Mouse (Mus musculus): ENCODE data around the gene Astl. TPM values are rescaled to one million over a fixed set of nuclear protein-coding genes. Genes with fewer than 3 reads are reported as not detected.

Astl gene
- polyA plus RNA-seq, 1 experiment from 2014 or later, result not detected

GRCm38 (mm10) chr2:127338012-127338411 is 427 bp upstream of the Astl start:
- DNase-seq (ENCODE audit: low spot score) (no peak), ATAC-seq (no peak)
- H3K4me1 ChIP-seq (ENCODE audit: insufficient read depth, low read depth, low read length), result no peaks in the 10 kb centered on the region
- no peaks in the 10 kb centered on the region; the same call in 1 of the 2 replicates for H3K27me3 ChIP-seq (replicated peaks; ENCODE audit: insufficient read depth, low read length)
- H3K36me3 ChIP-seq (ENCODE audit: insufficient read depth, low read length), result no peaks in the 10 kb centered on the region
- H3K9ac ChIP-seq (replicated peaks; ENCODE audit: low read depth), result no peak overlapping the region
- H3K4me2 ChIP-seq (replicated peaks; ENCODE audit: low read depth, low read length), result no peak overlapping the region
- WGBS, result 46% methylated on average over 7 of the region's 7 CpGs
- TF ChIP-seq CTCF (IDR thresholded peaks at IDR 0.05) (no peak), EP300 (IDR thresholded peaks at IDR 0.05) (no peak)
- H3K4me3 ChIP-seq (ENCODE audit: low read depth, low read length), result no peak overlapping the region
- H3K9me3 ChIP-seq (ENCODE audit: low read length), result no peaks in the 10 kb centered on the region
- H3K27ac ChIP-seq (ENCODE audit: low read length), result no peak overlapping the region

GRCm38 (mm10) chr2:127338833-127339232 is 394 bp downstream of the Astl start:
- no peak overlapping the region for H3K9ac ChIP-seq (replicated peaks; ENCODE audit: low read depth)
- H3K4me3 ChIP-seq (ENCODE audit: low read depth, low read length), result no peak overlapping the region
- no peak overlapping the region for H3K4me2 ChIP-seq (replicated peaks; ENCODE audit: low read depth, low read length)
- H3K9me3 ChIP-seq (ENCODE audit: low read length), result no peaks in the 10 kb centered on the region
- no peak overlapping the region for H3K27ac ChIP-seq (ENCODE audit: low read length)
- TF ChIP-seq CTCF (IDR thresholded peaks at IDR 0.05), result no peak
- TF ChIP-seq EP300 (IDR thresholded peaks at IDR 0.05), result no peak
- H3K4me1 ChIP-seq (ENCODE audit: insufficient read depth, low read depth, low read length), result no peaks in the 10 kb centered on the region
- ATAC-seq (no peak), DNase-seq (ENCODE audit: low spot score) (no peak)
- H3K27me3 ChIP-seq (replicated peaks; ENCODE audit: insufficient read depth, low read length), result no peaks in the 10 kb centered on the region; the same call in 1 of the 2 replicates
- 72% methylated on average over 4 of the region's 4 CpGs for WGBS
- H3K36me3 ChIP-seq (ENCODE audit: insufficient read depth, low read length), result no peaks in the 10 kb centered on the region

- Histone ChIP-seq H3K4me1 (ENCODE audit: insufficient read depth, low read depth, low read length) (no peaks in the 10 kb centered on the region), H3K9ac (replicated peaks; ENCODE audit: low read depth) (no peak overlapping the region), H3K9me3 (ENCODE audit: low read length) (no peaks in the 10 kb centered on the region), H3K36me3 (ENCODE audit: insufficient read depth, low read length) (no peaks in the 10 kb centered on the region), H3K27me3 (replicated peaks; ENCODE audit: insufficient read depth, low read length) (no peaks in the 10 kb centered on the region; the same call in 1 of the 2 replicates), H3K27ac (ENCODE audit: low read length) (no peak overlapping the region), H3K4me2 (replicated peaks; ENCODE audit: low read depth, low read length) (no peak overlapping the region), H3K4me3 (ENCODE audit: low read depth, low read length) (no peak overlapping the region)
- ATAC-seq (no peak), DNase-seq (ENCODE audit: low spot score) (no peak)
- no peak for TF ChIP-seq CTCF (IDR thresholded peaks at IDR 0.05)
- no peak for TF ChIP-seq EP300 (IDR thresholded peaks at IDR 0.05)
- WGBS, result 70% methylated on average over 6 of the region's 6 CpGs
Observed at GRCm38 (mm10) chr2:127339262-127339661, 823 bp downstream of the Astl start.

GRCm38 (mm10) chr2:127341159-127341558 is 2.7 kb downstream of the Astl start:
- Histone ChIP-seq H3K4me2 (replicated peaks; ENCODE audit: low read depth, low read length) (no peak overlapping the region), H3K27ac (ENCODE audit: low read length) (no peak overlapping the region), H3K27me3 (replicated peaks; ENCODE audit: insufficient read depth, low read length) (no peaks in the 10 kb centered on the region; the same call in 1 of the 2 replicates), H3K9me3 (ENCODE audit: low read length) (no peaks in the 10 kb centered on the region), H3K9ac (replicated peaks; ENCODE audit: low read depth) (no peak overlapping the region), H3K4me1 (ENCODE audit: insufficient read depth, low read depth, low read length) (no peaks in the 10 kb centered on the region), H3K36me3 (ENCODE audit: insufficient read depth, low read length) (no peaks in the 10 kb centered on the region), H3K4me3 (ENCODE audit: low read depth, low read length) (no peak overlapping the region)
- DNase-seq (ENCODE audit: low spot score), result peak; percentile 53
- TF ChIP-seq EP300 (IDR thresholded peaks at IDR 0.05) (no peak), CTCF (IDR thresholded peaks at IDR 0.05) (peak; percentile 94)
- no peak for ATAC-seq
- 4% methylated on average over 3 of the region's 3 CpGs for WGBS

GRCm38 (mm10) chr2:127346334-127346733 is 7.9 kb downstream of the Astl start:
- WGBS, result 45% methylated on average over 1 of the region's 1 CpGs
- ATAC-seq, result no peak
- Histone ChIP-seq H3K27ac (ENCODE audit: low read length) (no peak overlapping the region), H3K36me3 (ENCODE audit: insufficient read depth, low read length) (no peaks in the 10 kb centered on the region), H3K27me3 (replicated peaks; ENCODE audit: insufficient read depth, low read length) (no peaks in the 10 kb centered on the region), H3K4me2 (replicated peaks; ENCODE audit: low read depth, low read length) (no peak overlapping the region), H3K4me1 (ENCODE audit: insufficient read depth, low read depth, low read length) (no peaks in the 10 kb centered on the region), H3K9ac (replicated peaks; ENCODE audit: low read depth) (no peak overlapping the region), H3K4me3 (ENCODE audit: low read depth, low read length) (no peak overlapping the region), H3K9me3 (ENCODE audit: low read length) (no peaks in the 10 kb centered on the region)
- DNase-seq (ENCODE audit: low spot score), result no peak
- TF ChIP-seq CTCF (IDR thresholded peaks at IDR 0.05), result peak; percentile 55
- TF ChIP-seq EP300 (IDR thresholded peaks at IDR 0.05), result no peak

- no peaks in the 10 kb centered on the region for H3K27me3 ChIP-seq (replicated peaks; ENCODE audit: insufficient read depth, low read length)
- H3K4me2 ChIP-seq (replicated peaks; ENCODE audit: low read depth, low read length), result no peak overlapping the region
- no peaks in the 10 kb centered on the region for H3K4me1 ChIP-seq (ENCODE audit: insufficient read depth, low read depth, low read length)
- no peaks in the 10 kb centered on the region for H3K36me3 ChIP-seq (ENCODE audit: insufficient read depth, low read length)
- H3K9ac ChIP-seq (replicated peaks; ENCODE audit: low read depth), result no peak overlapping the region
- ATAC-seq (no peak), DNase-seq (ENCODE audit: low spot score) (no peak)
- H3K9me3 ChIP-seq (ENCODE audit: low read length), result no peaks in the 10 kb centered on the region
- TF ChIP-seq CTCF (IDR thresholded peaks at IDR 0.05) (no peak), EP300 (IDR thresholded peaks at IDR 0.05) (no peak)
- WGBS, result 73% methylated on average over 13 of the region's 13 CpGs
- no peak overlapping the region for H3K27ac ChIP-seq (ENCODE audit: low read length)
- no peak overlapping the region for H3K4me3 ChIP-seq (ENCODE audit: low read depth, low read length)
Observed at GRCm38 (mm10) chr2:127347147-127347985, 8.9 kb downstream of the Astl start.
